16 mouse cellular contexts compared by ENCODE assay signal in the genomic region with DNA sequence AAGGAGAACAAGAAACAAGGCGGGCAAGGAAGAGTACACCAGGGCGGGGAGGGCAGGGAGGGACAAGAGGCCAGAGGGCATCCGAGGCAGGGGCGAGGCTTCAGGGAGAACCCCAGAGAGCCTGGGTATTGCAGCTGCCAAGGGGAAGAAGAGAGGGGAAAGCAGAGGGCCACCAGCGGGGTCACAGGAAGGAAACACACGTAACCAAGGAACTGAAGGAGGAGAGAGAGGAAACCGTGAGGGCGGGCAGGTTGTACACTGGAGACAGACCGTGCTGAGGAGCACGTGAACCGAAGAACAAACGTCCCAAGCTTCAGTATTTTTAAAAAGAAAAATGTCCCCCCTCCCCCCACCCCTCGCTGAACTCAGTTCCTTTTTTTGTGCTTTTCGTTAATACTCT. TPM values are rescaled to one million over a fixed set of nuclear protein-coding genes. Genes with fewer than 3 reads are reported as not detected.
DNase-seq lines count a peak whose midpoint lies in the region; ATAC-seq and TF ChIP-seq lines count a peak whose summit lies in the region.
"Had no signal": no experiment of that assay in that cellular context is flagged by ENCODE, and none has a peak within 500 bp of the region (broad histone marks: within the 10 kb centered on the region; RNA-seq: fewer than 3 reads in every experiment).

No protein-coding gene starts in this region.

- peak; percentile 10; the same call in 1 of the 2 replicates for ATAC-seq in lung, postnatal 0 days
- ATAC-seq in hindbrain, postnatal 0 days, result no peak

- no peak for TF ChIP-seq CTCF in lung, postnatal 0 days (IDR thresholded peaks at IDR 0.05)
- TF ChIP-seq CTCF in MEL (IDR thresholded peaks at IDR 0.05 in 2 of 3, conservative IDR thresholded peaks at IDR 0.05 in 1 of 3; ENCODE audit: control insufficient read depth in 1 of 3, insufficient read depth in 1 of 3, low read depth in 2 of 3, low read length in 3 of 3, poor library complexity in 1 of 3, severe bottlenecking in 1 of 3), result no peak
- TF ChIP-seq CTCF in hindbrain, postnatal 0 days (IDR thresholded peaks at IDR 0.05; ENCODE audit: low read depth), result no peak

- no peak overlapping the region for H3K4me3 ChIP-seq in lung, postnatal 0 days (ENCODE audit: low read depth, low read length)
- H3K4me3 ChIP-seq in MEL (ENCODE audit: control insufficient read depth in 1 of 2, insufficient read depth in 1 of 2, low read depth in 2 of 2, low read length in 2 of 2) (no peak overlapping the region), macrophage (ENCODE audit: inconsistent target) (no peak overlapping the region; the same call in 1 of the 2 replicates)
- H3K4me3 ChIP-seq in hindbrain, postnatal 0 days (ENCODE audit: low read length), result no peak overlapping the region
- H3K4me3 ChIP-seq: embryonic facial prominence, embryonic 10.5 days; forebrain, embryonic 10.5 days; limb, embryonic 10.5 days; lung, embryonic 15.5 days; myocyte; stomach, embryonic 15.5 days had no signal

- 51% methylated on average over 14 of the region's 14 CpGs for WGBS in lung, postnatal 0 days
- WGBS in macrophage (ENCODE audit: missing documents), result 5% methylated on average over 13 of the region's 14 CpGs
- 74% methylated on average over 14 of the region's 14 CpGs for WGBS in hindbrain, postnatal 0 days

- TF ChIP-seq RAD21 in MEL (IDR thresholded peaks at IDR 0.05; ENCODE audit: low read depth, low read length), result no peak

- DNase-seq in lung, postnatal 0 days (ENCODE audit: low spot score), result no peak
- no peak for DNase-seq in lung, postnatal 4 days
- DNase-seq in MEL (ENCODE audit: low read depth, low spot score), result no peak
- peak; percentile 57 for DNase-seq in thymus, postnatal 14 days
- DNase-seq in hindbrain, postnatal 0 days (ENCODE audit: low spot score), result no peak
- no peak for DNase-seq in frontal cortex, postnatal 10 days (ENCODE audit: low spot score in 2 of 2)
- DNase-seq: cerebellum, adult 18-20 months; heart, postnatal 4 days; kidney, adult 8-10 months had no signal

- no peaks in the 10 kb centered on the region for H3K9me3 ChIP-seq in lung, postnatal 0 days (ENCODE audit: low read length)
- no peaks in the 10 kb centered on the region for H3K9me3 ChIP-seq in MEL (replicated peaks; ENCODE audit: insufficient read depth, low read length)
- H3K9me3 ChIP-seq in hindbrain, postnatal 0 days (ENCODE audit: low read length), result no peaks in the 10 kb centered on the region
- H3K9me3 ChIP-seq: embryonic facial prominence, embryonic 10.5 days; forebrain, embryonic 10.5 days; limb, embryonic 10.5 days; lung, embryonic 15.5 days; stomach, embryonic 15.5 days had no signal

- no peaks in the 10 kb centered on the region for H3K4me1 ChIP-seq in lung, postnatal 0 days (ENCODE audit: insufficient read depth, low read depth, low read length)
- H3K4me1 ChIP-seq in MEL (ENCODE audit: control insufficient read depth in 1 of 2, insufficient read depth in 2 of 2, low read length in 2 of 2), result peaks cover 4 to 11% of the 10 kb centered on the region in 2 experiments; a peak in 3 of 4 replicates
- H3K4me1 ChIP-seq in hindbrain, postnatal 0 days (ENCODE audit: insufficient read depth, low read length), result no peaks in the 10 kb centered on the region
- H3K4me1 ChIP-seq: lung, embryonic 15.5 days had no signal

- H3K79me2 ChIP-seq in MEL (ENCODE audit: control insufficient read depth, insufficient read depth, low read length, poor library complexity) (no peaks in the 10 kb centered on the region), macrophage (ENCODE audit: inconsistent target) (no peaks in the 10 kb centered on the region)

- H3K9ac ChIP-seq in lung, postnatal 0 days (replicated peaks; ENCODE audit: low read depth), result no peak overlapping the region
- no peak overlapping the region for H3K9ac ChIP-seq in MEL (ENCODE audit: control insufficient read depth, low read depth, low read length, poor library complexity, severe bottlenecking)
- H3K9ac ChIP-seq in hindbrain, postnatal 0 days (replicated peaks; ENCODE audit: low read length), result no peak overlapping the region
- H3K9ac ChIP-seq: lung, embryonic 15.5 days; stomach, embryonic 15.5 days had no signal

- no peaks in the 10 kb centered on the region for H3K27me3 ChIP-seq in lung, postnatal 0 days (replicated peaks; ENCODE audit: insufficient read depth, low read length)
- no peaks in the 10 kb centered on the region for H3K27me3 ChIP-seq in MEL (ENCODE audit: control insufficient read depth in 1 of 2, insufficient read depth in 2 of 2, low read length in 2 of 2)
- no peaks in the 10 kb centered on the region for H3K27me3 ChIP-seq in hindbrain, postnatal 0 days (ENCODE audit: insufficient read depth, low read length)
- H3K27me3 ChIP-seq: lung, embryonic 15.5 days; stomach, embryonic 15.5 days had no signal

- TF ChIP-seq EP300 in lung, postnatal 0 days (IDR thresholded peaks at IDR 0.05), result no peak
- TF ChIP-seq EP300 in MEL (IDR thresholded peaks at IDR 0.05; ENCODE audit: low read depth in 1 of 2, low read length in 2 of 2), result no peak

- H3K4me2 ChIP-seq in lung, postnatal 0 days (replicated peaks; ENCODE audit: low read depth, low read length), result no peak overlapping the region
- H3K4me2 ChIP-seq in hindbrain, postnatal 0 days (ENCODE audit: low read depth, low read length), result no peak overlapping the region
- H3K4me2 ChIP-seq: lung, embryonic 15.5 days; stomach, embryonic 15.5 days had no signal

- no peak for TF ChIP-seq POLR2A in MEL (IDR thresholded peaks at IDR 0.05; ENCODE audit: control insufficient read depth in 1 of 2, insufficient read depth in 1 of 2, low read depth in 1 of 2, low read length in 2 of 2, poor library complexity in 1 of 2)

- no peak overlapping the region for H3K27ac ChIP-seq in lung, postnatal 0 days (ENCODE audit: low read length)
- H3K27ac ChIP-seq in MEL (ENCODE audit: control insufficient read depth, low read depth, low read length), result no peak overlapping the region
- peak overlapping the region; percentile 28 for H3K27ac ChIP-seq in macrophage
- no peak overlapping the region for H3K27ac ChIP-seq in hindbrain, postnatal 0 days
- H3K27ac ChIP-seq: embryonic facial prominence, embryonic 10.5 days; forebrain, embryonic 10.5 days; limb, embryonic 10.5 days; lung, embryonic 15.5 days; stomach, embryonic 15.5 days had no signal

- 0 out of 2 replicates have a peak, but pooled peaks cover 14% of the 10 kb centered on the region for H3K36me3 ChIP-seq in lung, postnatal 0 days (ENCODE audit: insufficient read depth, low read length)
- H3K36me3 ChIP-seq in MEL (ENCODE audit: control insufficient read depth in 1 of 2, insufficient read depth in 2 of 2, low read length in 2 of 2) (peaks cover 0 to 12% of the 10 kb centered on the region in 2 experiments; a peak in 2 of 4 replicates), macrophage (ENCODE audit: inconsistent target) (peaks cover 11% of the 10 kb centered on the region; the same call in 1 of the 2 replicates)
- peaks cover 40% of the 10 kb centered on the region for H3K36me3 ChIP-seq in hindbrain, postnatal 0 days (ENCODE audit: insufficient read depth, low read length)

TF ChIP-seq in MEL, 35 proteins besides CTCF, POLR2A, EP300 and RAD21:
- TF ChIP-seq MAZ (IDR thresholded peaks at IDR 0.05; ENCODE audit: low read depth, low read length) (0 out of 2 replicates have a peak, but pooled peaks have one; percentile 23), MXI1 (IDR thresholded peaks at IDR 0.05; ENCODE audit: low read depth, low read length) (0 out of 2 replicates have a peak, but pooled peaks have one; percentile 36), USF2 (IDR thresholded peaks at IDR 0.05; ENCODE audit: borderline replicate concordance in 1 of 2, insufficient read depth in 1 of 2, low read depth in 1 of 2, low read length in 2 of 2) (no peak), POLR2AphosphoS5 (IDR thresholded peaks at IDR 0.05; ENCODE audit: borderline replicate concordance, low read depth, low read length) (no peak), SIN3A (IDR thresholded peaks at IDR 0.05; ENCODE audit: low read length) (0 out of 2 replicates have a peak, but pooled peaks have one; percentile 22), CHD1 (IDR thresholded peaks at IDR 0.05; ENCODE audit: low read depth, low read length) (0 out of 2 replicates have a peak, but pooled peaks have one; percentile 51)

RNA-seq across cellular contexts. Expression of a gene that starts 45.3 kb away (rescaled TPM):
- 37.2 and 40.4 TPM in 2 replicates for polyA plus RNA-seq in lung, postnatal 0 days (2015; fragmentation: Nextera tagmentation; extraction: Ambion mirVana)
- total RNA-seq in MEL (2012; rRNA removed), result 27.7 and 34.4 TPM in 2 replicates
- polyA plus RNA-seq in MEL (2012; ENCODE audit: insufficient read depth in 1 of 2, insufficient read length in 2 of 2, low read depth in 1 of 2, low replicate concordance in 2 of 2, missing spikeins in 1 of 2), result 10 to 100 TPM in 1 of 2 experiments, not detected in 1; 66.9 TPM
- total RNA-seq in macrophage (2018; cell fraction: chromatin; rRNA removed), result 100 to 1,000 TPM in 1 of 26 experiments, 10 to 100 TPM in 24, 1 to 10 TPM in 1; 6.9 to 105 (median 42.1) TPM
- 10 to 100 TPM in 13 of 26 experiments, 1 to 10 TPM in 13; 6.8 to 14.1 (median 10.0) TPM for total RNA-seq in macrophage (2018; cell fraction: cytosol; rRNA removed)
- total RNA-seq in macrophage (2018; cell fraction: nucleus; rRNA removed), result 10 to 100 TPM in 20 of 26 experiments, 1 to 10 TPM in 6; 6.4 to 99.0 (median 25.3) TPM
- polyA plus RNA-seq in macrophage (2018), result 14.7 to 15.9 TPM (median 15.0 TPM) in 3 replicates
- total RNA-seq in hindbrain, postnatal 0 days (2014; rRNA removed), result 11.4 and 18.2 TPM in 2 replicates
- 14.9 and 15.8 TPM in 2 replicates for polyA plus RNA-seq in hindbrain, postnatal 0 days (2015; fragmentation: Nextera tagmentation; extraction: Ambion mirVana)
